Mouse (Mus musculus) ES-Bruce4 (cell line): ENCODE results near the gene Olfr690.
"Not testable (repeated sequence)": the region's sequence is repeated elsewhere in the genome, so short reads cannot be mapped to it uniquely, and the experiment has no call there.

Experiments
- CTCF ChIP-seq: IDR thresholded peaks from one replicate; pipeline ENCODE4 v1.8.1; 2011; ENCODE audit warnings: low read depth, low read length
- EP300 ChIP-seq: IDR thresholded peaks from 2 replicates; pipeline ENCODE4 v1.6.1; 2011; ENCODE audit warnings: low read depth, low read length; ENCODE audit not compliant: insufficient read depth
- POLR2A ChIP-seq: IDR thresholded peaks from one replicate; pipeline ENCODE4 v1.8.1; 2011; ENCODE audit warnings: low read length; ENCODE audit not compliant: insufficient read depth

GRCm38 (mm10) chr7:105356064-105356463 is 22.2 kb upstream of the Olfr690 start:
- TF ChIP-seq CTCF, POLR2A, EP300: not testable (repeated sequence)
